Mouse (Mus musculus) spleen, postnatal 10 days (tissue): ENCODE measurements around the gene Ddb2.

ENCODE experiments used
- DNase-seq, 2 experiments: peaks; one replicate each; pipeline ENCODE4 v3.0.0; 2021 to 2022; ENCODE audit warnings: low spot score in 2 of 2

The Ddb2 gene

GRCm38 (mm10) chr2:91190501-91190900 is 46.3 kb downstream of the Ddb2 start:
- DNase-seq: no peak

GRCm38 (mm10) chr2:91187431-91187830 is 49.4 kb downstream of the Ddb2 start:
- DNase-seq: no peak

GRCm38 (mm10) chr2:91186208-91186607 is 50.6 kb downstream of the Ddb2 start:
- no peak for DNase-seq

- peak; percentile 51 to 75 for DNase-seq
These were observed 52.9 kb downstream of the Ddb2 start, which contains the start of gene Madd for GRCm38 (mm10) chr2:91183711-91184405. Gene Madd, minus strand, starts transcription at chr2:91183837.

- DNase-seq: peak; percentile 94 to 99
These were observed 53.7 kb downstream of the Ddb2 start for GRCm38 (mm10) chr2:91183148-91183513.

GRCm38 (mm10) chr2:91182405-91183147 is 54.2 kb downstream of the Ddb2 start:
- DNase-seq: peak; percentile 71 to 83

GRCm38 (mm10) chr2:91182016-91182404 is 54.8 kb downstream of the Ddb2 start:
- peak in 1 of 2 experiments; percentile 20 for DNase-seq

- DNase-seq: no peak
These were observed 56.1 kb downstream of the Ddb2 start for GRCm38 (mm10) chr2:91180706-91181105.

GRCm38 (mm10) chr2:91179825-91180224 is 57.0 kb downstream of the Ddb2 start:
- DNase-seq: no peak

- no peak for DNase-seq
These were observed 60.5 kb downstream of the Ddb2 start for GRCm38 (mm10) chr2:91176234-91176633.

GRCm38 (mm10) chr2:91175490-91175889 is 61.3 kb downstream of the Ddb2 start:
- DNase-seq: no peak

- DNase-seq: no peak
These were observed 67.0 kb downstream of the Ddb2 start for GRCm38 (mm10) chr2:91169587-91170322.

- DNase-seq: no peak
These were observed 69.2 kb downstream of the Ddb2 start for GRCm38 (mm10) chr2:91167629-91168028.

- DNase-seq: no peak
These were observed 71.8 kb downstream of the Ddb2 start for GRCm38 (mm10) chr2:91164991-91165390.

- DNase-seq: no peak
These were observed 73.2 kb downstream of the Ddb2 start for GRCm38 (mm10) chr2:91163532-91163931.

GRCm38 (mm10) chr2:91162952-91163351 is 73.8 kb downstream of the Ddb2 start:
- no peak for DNase-seq
